Mouse (Mus musculus) stomach, embryonic 14.5 days (tissue): ENCODE measurements around the gene Lmln. TPM values are rescaled to one million over a fixed set of nuclear protein-coding genes. Genes with fewer than 3 reads are reported as not detected.
"Not testable (repeated sequence)": the region's sequence is repeated elsewhere in the genome, so short reads cannot be mapped to it uniquely, and the experiment has no call there.

Source experiments
- ATAC-seq: fragments of 200-750 bp; cut with Nextera tagmentation; 2 replicates; pipeline ENCODE4 v1.8.0; 2017; ENCODE audit warnings: low read depth, moderate TSS enrichment; ENCODE audit not compliant: insufficient number of reproducible peaks, insufficient read depth, low FRiP score
- H3K27ac ChIP-seq: fragments of 300-500 bp; sonication (generic); 2 replicates; pipeline ENCODE4 v1.5.1; 2014; ENCODE audit warnings: mild to moderate bottlenecking, low read length, moderate library complexity, mixed read lengths
- H3K27me3 ChIP-seq: fragments of 300-500 bp; sonication (generic); 2 replicates; pipeline ENCODE4 v1.6.1; 2014; ENCODE audit warnings: low read length, control low read depth, mixed read lengths; ENCODE audit not compliant: control insufficient read depth, insufficient read depth
- H3K36me3 ChIP-seq: fragments of 300-500 bp; sonication (generic); 2 replicates; pipeline ENCODE4 v1.6.1; 2014; ENCODE audit warnings: mild to moderate bottlenecking, control low read depth, low read length, moderate library complexity, mixed read lengths; ENCODE audit not compliant: control insufficient read depth, insufficient read depth
- H3K4me1 ChIP-seq: fragments of 300-500 bp; sonication (generic); 2 replicates; pipeline ENCODE4 v1.6.1; 2014; ENCODE audit warnings: low read length, control low read depth, mixed read lengths; ENCODE audit not compliant: control insufficient read depth, insufficient read depth
- H3K4me2 ChIP-seq: fragments of 300-500 bp; sonication (generic); replicated peaks from 2 replicates; pipeline ENCODE4 v1.6.1; 2014; ENCODE audit warnings: low read depth, low read length, control low read depth
- H3K4me3 ChIP-seq: fragments of 300-500 bp; sonication (generic); 2 replicates; pipeline ENCODE4 v1.5.1; 2014; ENCODE audit warnings: low read depth, low read length, control low read depth
- H3K9ac ChIP-seq: fragments of 300-500 bp; sonication (generic); replicated peaks from 2 replicates; pipeline ENCODE4 v1.6.1; 2014; ENCODE audit warnings: low read depth, mild to moderate bottlenecking, control low read depth, low read length, moderate library complexity, mixed read lengths
- H3K9me3 ChIP-seq: fragments of 300-500 bp; sonication (generic); 2 replicates; pipeline ENCODE4 v1.6.1; 2016; ENCODE audit warnings: low read depth, low read length, control low read depth; ENCODE audit not compliant: control insufficient read depth
- WGBS: fragments of 180-500 bp; shearing (Covaris S2); extraction: QIAGEN DNeasy Blood & Tissue Kit; methylation state at CpG from one replicate; pipeline ENCODE4 v1.1.7; 2014; 5-methylcytosine and 5-hydroxymethylcytosine counted together
- polyA plus RNA-seq: library from polyadenylated mRNA; unstranded; fragments of >200 nt; fragmentation: Nextera tagmentation; extraction: Ambion mirVana; gene quantifications from 2 replicates; pipeline ENCODE4 v1.2.1, GENCODE M21; 2014

Gene Lmln
- polyA plus RNA-seq, 1 experiment from 2014 or later: 3.5 TPM

GRCm38 (mm10) chr16:33166284-33166683 is 104.0 kb downstream of the Lmln start:
- H3K36me3 ChIP-seq, H3K4me2 ChIP-seq, H3K4me1 ChIP-seq, H3K9ac ChIP-seq, H3K4me3 ChIP-seq, H3K27me3 ChIP-seq, ATAC-seq, H3K9me3 ChIP-seq, H3K27ac ChIP-seq: not testable (repeated sequence)
- WGBS: 61% methylated on average over 6 of the region's 6 CpGs

- H3K4me1 ChIP-seq: no peaks in the 10 kb centered on the region
- H3K4me2 ChIP-seq: no peak overlapping the region
- no peak overlapping the region for H3K9ac ChIP-seq
- 47% methylated on average over 5 of the region's 5 CpGs for WGBS
- H3K4me3 ChIP-seq: no peak overlapping the region
- H3K27me3 ChIP-seq: no peaks in the 10 kb centered on the region
- H3K9me3 ChIP-seq: no peaks in the 10 kb centered on the region
- H3K27ac ChIP-seq: no peak overlapping the region
- no peaks in the 10 kb centered on the region for H3K36me3 ChIP-seq
- no peak for ATAC-seq
Measured at GRCm38 (mm10) chr16:33167537-33167936, 105.2 kb downstream of the Lmln start.

- no peak for ATAC-seq
- WGBS: 77% methylated on average over 8 of the region's 8 CpGs
- no peaks in the 10 kb centered on the region for H3K9me3 ChIP-seq
- no peaks in the 10 kb centered on the region for H3K27me3 ChIP-seq
- H3K27ac ChIP-seq: no peak overlapping the region
- H3K4me2 ChIP-seq: no peak overlapping the region
- no peaks in the 10 kb centered on the region for H3K36me3 ChIP-seq
- no peak overlapping the region for H3K9ac ChIP-seq
- H3K4me3 ChIP-seq: no peak overlapping the region
- no peaks in the 10 kb centered on the region for H3K4me1 ChIP-seq
Measured at GRCm38 (mm10) chr16:33169471-33170034, 107.2 kb downstream of the Lmln start.

GRCm38 (mm10) chr16:33170716-33171587 is 108.6 kb downstream of the Lmln start:
- ATAC-seq: no peak
- 64% methylated on average over 9 of the region's 9 CpGs for WGBS

GRCm38 (mm10) chr16:33171800-33172199 is 109.5 kb downstream of the Lmln start:
- Histone ChIP-seq H3K4me3 (no peak overlapping the region), H3K9me3 (no peaks in the 10 kb centered on the region), H3K4me1 (no peaks in the 10 kb centered on the region), H3K27ac (no peak overlapping the region), H3K4me2 (no peak overlapping the region), H3K9ac (no peak overlapping the region), H3K36me3 (no peaks in the 10 kb centered on the region), H3K27me3 (no peaks in the 10 kb centered on the region)
- 77% methylated on average over 6 of the region's 6 CpGs for WGBS
- no peak for ATAC-seq

More at GRCm38 (mm10) chr16:33170716-33171587, 108.6 kb downstream of the Lmln start:
- no peaks in the 10 kb centered on the region for H3K4me1 ChIP-seq
- H3K4me3 ChIP-seq: no peak overlapping the region
- no peaks in the 10 kb centered on the region for H3K9me3 ChIP-seq
- no peaks in the 10 kb centered on the region for H3K27me3 ChIP-seq
- H3K9ac ChIP-seq: no peak overlapping the region
- H3K36me3 ChIP-seq: no peaks in the 10 kb centered on the region
- no peak overlapping the region for H3K27ac ChIP-seq
- H3K4me2 ChIP-seq: no peak overlapping the region

GRCm38 (mm10) chr16:33173151-33173550 is 110.8 kb downstream of the Lmln start:
- Histone ChIP-seq H3K9me3 (no peaks in the 10 kb centered on the region), H3K4me2 (no peak overlapping the region), H3K4me3 (no peak overlapping the region), H3K4me1 (no peaks in the 10 kb centered on the region), H3K36me3 (no peaks in the 10 kb centered on the region), H3K9ac (no peak overlapping the region), H3K27me3 (no peaks in the 10 kb centered on the region), H3K27ac (no peak overlapping the region)
- WGBS: 78% methylated on average over 5 of the region's 5 CpGs
- no peak for ATAC-seq

- Histone ChIP-seq H3K4me3 (no peak overlapping the region), H3K4me2 (no peak overlapping the region), H3K27ac (no peak overlapping the region), H3K36me3 (no peaks in the 10 kb centered on the region), H3K27me3 (no peaks in the 10 kb centered on the region), H3K9ac (no peak overlapping the region), H3K4me1 (no peaks in the 10 kb centered on the region), H3K9me3 (no peaks in the 10 kb centered on the region)
- ATAC-seq: no peak
Measured at GRCm38 (mm10) chr16:33174695-33175094, 112.4 kb downstream of the Lmln start.

- not testable (repeated sequence) for H3K4me3 ChIP-seq, H3K27ac ChIP-seq, H3K27me3 ChIP-seq, H3K4me1 ChIP-seq, H3K36me3 ChIP-seq, H3K9ac ChIP-seq, H3K9me3 ChIP-seq, H3K4me2 ChIP-seq, ATAC-seq
- WGBS: 87% methylated on average over 5 of the region's 5 CpGs
Measured at GRCm38 (mm10) chr16:33176831-33177230, 114.5 kb downstream of the Lmln start.
